Mouse (Mus musculus) cortical plate, adult 2 months (tissue): Measurements from ENCODE around the gene Cnga4. TPM values are rescaled to one million over a fixed set of nuclear protein-coding genes. Genes with fewer than 3 reads are reported as not detected.

ENCODE experiments used
- H3K27ac ChIP-seq: fragments of 200-500 bp; 2 replicates; pipeline ENCODE4 v1.5.1; 2012; ENCODE audit warnings: low read length, control low read depth, inconsistent platforms; ENCODE audit not compliant: insufficient read depth
- H3K4me1 ChIP-seq: fragments of 200-500 bp; 2 replicates; pipeline ENCODE4 v1.6.1; 2011; ENCODE audit warnings: low read length; ENCODE audit not compliant: control insufficient read depth, insufficient read depth
- H3K4me3 ChIP-seq: fragments of 200-500 bp; 2 replicates; pipeline ENCODE4 v1.5.1; 2011; ENCODE audit warnings: mild to moderate bottlenecking, low read length, control low read depth; ENCODE audit not compliant: insufficient read depth
- CTCF ChIP-seq: fragments of 200-500 bp; IDR thresholded peaks from 2 replicates; pipeline ENCODE4 v1.5.1; 2011; ENCODE audit warnings: mild to moderate bottlenecking, control low read depth, low read length; ENCODE audit not compliant: insufficient read depth; ENCODE audit errors: extremely low read depth
- POLR2A ChIP-seq: fragments of 200-500 bp; IDR thresholded peaks from 2 replicates; pipeline ENCODE4 v1.6.1; 2011; ENCODE audit warnings: mild to moderate bottlenecking, low read length, control low read depth; ENCODE audit not compliant: insufficient read depth; ENCODE audit errors: extremely low read depth
- polyA plus RNA-seq: library from polyadenylated mRNA; depleted of rRNA; stranded (reverse); fragments of >200 nt; gene quantifications from 2 replicates; pipeline ENCODE4 v1.2.3, GENCODE M21; 2012

The Cnga4 gene
- polyA plus RNA-seq, 1 experiment = 1.8 TPM

DNA sequence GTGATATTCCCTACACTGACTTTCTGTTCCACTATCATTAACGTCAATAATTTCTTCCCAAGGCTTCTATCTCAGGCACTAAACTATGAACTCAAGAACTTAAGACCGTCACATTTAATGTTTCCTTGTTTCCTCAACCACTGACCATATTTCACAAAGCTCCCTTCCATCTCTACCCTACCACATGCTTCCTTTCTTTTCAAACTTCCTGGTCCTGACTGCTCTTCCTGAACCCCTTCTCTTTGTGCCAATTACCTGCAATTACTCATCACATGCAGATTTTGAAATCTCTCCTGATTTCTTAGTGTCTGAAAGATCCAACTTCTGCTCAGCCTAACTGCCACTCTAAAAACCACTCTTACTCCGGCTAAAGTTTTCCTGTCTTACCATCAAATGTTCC, 24.0 kb upstream of the Cnga4 start:
- Histone ChIP-seq H3K4me3 (no peak overlapping the region), H3K4me1 (no peaks in the 10 kb centered on the region), H3K27ac (no peak overlapping the region)
- TF ChIP-seq POLR2A (no peak), CTCF (no peak)

DNA sequence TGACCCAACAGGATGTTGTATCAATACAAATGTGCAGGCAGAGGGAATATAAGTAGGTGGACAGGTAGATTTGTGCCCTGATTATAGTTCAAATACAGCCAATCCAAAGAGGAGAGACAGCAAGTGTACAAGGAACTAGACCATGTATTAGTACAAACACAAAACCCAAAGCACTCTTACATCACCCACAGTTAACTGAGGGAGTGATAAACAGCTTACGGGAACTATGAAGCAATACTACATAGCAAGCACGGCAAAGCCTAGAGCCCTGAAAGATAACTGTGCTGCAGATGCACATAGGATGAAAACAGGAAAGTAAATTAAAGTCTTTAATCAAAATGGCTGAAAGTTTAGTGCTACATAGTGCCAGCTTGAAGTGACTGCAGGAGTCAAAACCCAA, 16.7 kb upstream of the Cnga4 start:
- TF ChIP-seq POLR2A (no peak), CTCF (no peak)
- no peak overlapping the region for H3K27ac ChIP-seq
- no peak overlapping the region for H3K4me3 ChIP-seq
- H3K4me1 ChIP-seq = no peaks in the 10 kb centered on the region

DNA sequence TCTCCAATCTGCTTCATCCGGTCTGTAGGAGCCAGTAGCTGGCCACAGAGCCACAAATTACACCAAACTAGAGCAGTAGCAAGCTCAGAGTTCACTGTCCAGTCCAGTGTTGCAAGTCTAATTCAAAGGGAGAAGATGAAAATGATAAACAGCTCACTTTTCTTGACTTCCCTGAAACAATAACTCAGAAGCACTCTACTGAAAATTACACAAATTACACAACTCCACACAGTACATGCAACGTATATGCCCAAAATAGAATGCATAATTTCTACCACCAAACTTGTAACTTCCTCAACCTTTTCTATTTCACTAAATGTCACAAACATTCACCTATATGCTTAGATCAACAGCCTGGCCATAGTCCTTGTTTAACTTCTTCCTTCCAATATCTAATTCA, 14.1 kb upstream of the Cnga4 start:
- Histone ChIP-seq H3K4me3 (no peak overlapping the region), H3K27ac (no peak overlapping the region), H3K4me1 (no peaks in the 10 kb centered on the region)
- TF ChIP-seq POLR2A = no peak
- TF ChIP-seq CTCF = no peak

DNA sequence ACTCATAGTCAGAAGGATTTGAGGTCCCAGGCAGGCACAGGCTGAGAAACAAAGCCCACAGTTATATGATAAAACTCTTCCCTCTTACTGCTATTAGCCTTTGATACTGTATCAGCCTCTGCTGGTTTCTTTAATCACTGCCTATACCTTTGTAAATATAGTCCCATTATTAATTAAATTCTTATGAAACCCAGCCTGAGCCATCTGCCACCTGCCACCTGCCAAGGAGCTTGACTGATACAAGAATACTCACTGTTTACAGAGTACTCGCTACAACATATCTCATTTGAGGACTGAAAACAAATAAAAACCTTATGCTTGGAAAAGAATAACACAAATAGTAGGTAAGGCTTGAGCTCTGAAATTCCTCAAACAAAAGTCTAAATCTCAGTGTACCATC, 9.8 kb upstream of the Cnga4 start:
- TF ChIP-seq POLR2A (no peak), CTCF (no peak)
- Histone ChIP-seq H3K4me1 (peaks cover 2% of the 10 kb centered on the region; the same call in 1 of the 2 replicates), H3K27ac (no peak overlapping the region), H3K4me3 (no peak overlapping the region)

DNA sequence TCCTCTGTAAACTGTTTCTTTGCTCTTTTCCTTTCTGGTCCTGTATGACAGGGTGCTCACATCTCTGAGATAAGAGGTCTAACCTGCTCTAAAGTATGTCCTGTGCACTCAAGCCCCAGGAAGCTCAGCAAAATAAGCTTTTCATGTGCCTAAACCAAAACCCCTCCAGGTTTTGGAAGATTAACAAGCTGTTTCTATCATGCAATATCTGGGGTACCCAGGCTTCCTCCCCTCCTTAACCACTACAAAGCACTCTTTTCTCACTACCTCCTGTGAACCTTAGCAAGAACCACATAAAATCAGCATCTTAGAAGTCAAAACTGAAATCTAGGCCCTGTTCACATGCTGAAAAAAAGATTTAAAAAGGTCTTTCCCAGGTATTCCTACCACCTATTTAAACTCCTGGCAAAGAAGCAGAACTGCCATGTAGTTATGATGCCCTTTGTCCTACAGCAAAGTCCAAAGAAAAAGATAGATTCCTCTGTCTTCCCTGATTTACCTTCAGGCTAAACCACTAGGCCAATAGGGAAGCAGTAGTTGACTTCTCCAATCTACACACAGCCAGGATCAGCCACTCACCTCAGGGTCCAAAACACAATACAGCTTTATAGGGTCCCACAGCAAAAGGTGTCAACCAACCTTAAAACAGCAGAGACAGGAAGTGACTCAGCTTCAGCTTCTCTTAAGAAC, 9.1 kb upstream of the Cnga4 start:
- TF ChIP-seq CTCF = no peak
- TF ChIP-seq POLR2A = no peak
- Histone ChIP-seq H3K27ac (no peak overlapping the region), H3K4me1 (peaks cover 2% of the 10 kb centered on the region; the same call in 1 of the 2 replicates), H3K4me3 (no peak overlapping the region)

- H3K27ac ChIP-seq = no peak overlapping the region
- peaks cover 2% of the 10 kb centered on the region; the same call in 1 of the 2 replicates for H3K4me1 ChIP-seq
- no peak for TF ChIP-seq POLR2A
- H3K4me3 ChIP-seq = no peak overlapping the region
These were observed 8.2 kb upstream of the Cnga4 start for GRCm38 (mm10) chr7:105396126-105396525.

GRCm38 (mm10) chr7:105399058-105399934, 5.1 kb upstream of the Cnga4 start:
- Histone ChIP-seq H3K4me1 (peaks cover 2% of the 10 kb centered on the region; the same call in 1 of the 2 replicates), H3K4me3 (peak overlapping the region; percentile 50), H3K27ac (peak overlapping the region; percentile 82)
- TF ChIP-seq CTCF = no peak
- TF ChIP-seq POLR2A = no peak

DNA sequence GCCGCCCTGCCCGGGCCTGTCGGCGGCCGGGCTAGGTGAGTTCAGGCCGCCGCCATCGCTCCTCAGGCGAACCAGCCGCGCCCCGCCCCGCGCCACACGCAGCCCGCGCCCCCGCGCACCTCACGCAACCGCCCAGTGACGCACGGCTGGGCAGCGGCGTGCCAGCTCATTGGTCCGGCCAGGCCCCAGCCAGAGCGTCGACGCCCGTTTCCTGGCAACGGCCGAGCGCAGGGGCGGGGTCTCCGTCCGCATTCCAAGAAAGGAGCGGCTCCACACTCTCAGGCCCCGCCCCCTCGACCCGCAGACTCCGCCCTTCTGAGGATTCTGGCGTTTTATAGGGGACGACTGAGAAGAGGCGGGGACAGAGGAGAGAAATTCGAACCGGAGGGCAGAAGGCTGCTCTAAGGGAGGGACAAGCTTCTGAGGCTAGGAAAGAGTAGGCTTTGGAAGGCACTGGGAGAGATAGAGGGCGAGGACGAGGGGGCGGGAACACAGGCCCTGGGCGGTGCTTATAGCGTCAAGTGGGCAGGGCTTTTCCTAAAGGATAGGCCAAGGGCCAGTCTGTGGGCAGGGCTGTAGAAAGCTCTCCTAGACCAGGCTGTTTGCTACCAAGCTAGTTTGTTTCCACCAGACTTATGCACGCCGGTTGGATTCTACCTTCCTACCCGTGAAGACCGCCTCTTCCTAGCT, 4.3 kb upstream of the Cnga4 start, which contains the start of gene Fam160a2:
Fam160a2 (minus strand) TSS at position 120 of the 690 bp plus-strand sequence.
- peak within 1 kb of the TSS; percentile 50 for H3K4me3 ChIP-seq
- H3K4me1 ChIP-seq = peaks cover 2% of the 10 kb centered on the region; the same call in 1 of the 2 replicates
- peak within 1 kb of the TSS; percentile 82 for H3K27ac ChIP-seq
- TF ChIP-seq CTCF (no peak), POLR2A (peak; percentile 93)

DNA sequence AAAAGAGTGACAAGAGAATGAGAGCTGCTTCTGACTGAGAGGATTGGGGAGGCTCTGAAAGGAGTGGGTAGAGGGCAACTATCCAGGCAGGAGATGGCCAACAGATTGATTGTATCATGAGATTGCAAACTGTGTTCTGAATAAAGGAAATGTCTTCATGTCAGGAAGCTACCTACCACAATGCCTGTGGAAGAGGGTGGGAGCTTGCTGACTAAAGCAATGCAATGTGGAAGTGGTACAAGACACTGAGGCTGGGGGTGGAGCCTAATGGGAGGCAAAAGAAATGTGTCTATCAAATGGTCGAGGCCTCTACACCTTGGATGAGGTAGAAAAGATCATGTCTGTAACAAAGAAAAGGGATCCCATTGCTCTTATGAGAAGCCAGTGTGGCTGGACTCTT, 2.0 kb downstream of the Cnga4 start:
- no peak overlapping the region for H3K27ac ChIP-seq
- H3K4me3 ChIP-seq = no peak overlapping the region
- no peak for TF ChIP-seq CTCF
- no peak for TF ChIP-seq POLR2A
- H3K4me1 ChIP-seq = no peaks in the 10 kb centered on the region
